Mouse (Mus musculus) lung, postnatal 14 days (tissue): Measurements from ENCODE around the gene Chmp2a.

ENCODE experiments used
- DNase-seq: peaks from one replicate; pipeline ENCODE4 v3.0.0; 2021

The Chmp2a gene

GRCm38 (mm10) chr7:12998053-12998452 is 36.6 kb downstream of the Chmp2a start, which contains the start of gene Slc27a5:
Gene Slc27a5 (minus strand): TSS chr7:12998192.
- no peak for DNase-seq

DNA sequence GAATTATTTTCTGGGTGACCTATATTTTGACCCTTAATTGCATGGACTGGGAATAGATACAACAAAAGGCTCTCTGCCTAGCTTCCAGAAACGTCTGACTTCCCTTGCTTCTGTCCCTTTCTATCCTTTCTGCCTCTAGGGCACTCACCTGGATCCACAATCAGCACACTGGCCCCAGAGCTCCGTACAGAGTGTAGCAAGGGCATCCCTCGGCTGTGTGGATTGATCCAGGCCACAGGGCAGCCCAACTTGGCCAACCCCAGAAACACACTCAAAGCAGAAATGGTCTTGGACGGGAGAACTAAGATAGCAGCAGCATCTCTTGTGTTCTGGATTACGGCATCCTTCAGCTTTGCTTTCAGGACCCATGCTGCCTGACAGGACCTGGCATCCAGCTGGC is 37.4 kb downstream of the Chmp2a start:
- DNase-seq, result no peak

GRCm38 (mm10) chr7:12995862-12996261 is 38.7 kb downstream of the Chmp2a start:
- DNase-seq, result no peak

DNA sequence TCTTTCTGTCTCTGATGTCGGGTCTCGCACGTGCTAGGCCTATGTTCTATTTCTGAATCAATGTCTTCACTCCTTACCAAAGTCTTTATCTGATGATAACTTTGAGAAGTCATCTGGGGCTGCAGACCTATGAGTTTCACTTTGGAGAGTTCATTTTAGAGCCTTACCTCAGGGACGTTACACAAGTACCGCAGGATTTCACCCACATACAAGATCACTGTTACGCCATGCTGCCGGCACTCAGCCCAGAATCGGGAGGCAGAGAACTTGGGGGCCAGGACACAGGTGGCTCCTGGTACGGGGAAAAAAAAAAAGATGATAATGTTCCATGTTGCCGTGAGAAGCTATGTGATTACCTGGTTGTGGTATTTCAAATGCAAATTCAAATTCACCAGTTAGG is 41.5 kb downstream of the Chmp2a start:
- DNase-seq, result no peak

GRCm38 (mm10) chr7:12992222-12992621 is 42.4 kb downstream of the Chmp2a start:
- peak; percentile 61 for DNase-seq

GRCm38 (mm10) chr7:12987409-12988189 is 47.0 kb downstream of the Chmp2a start:
- no peak for DNase-seq

- no peak for DNase-seq
Observed at GRCm38 (mm10) chr7:12986906-12987305, 47.7 kb downstream of the Chmp2a start.

DNA sequence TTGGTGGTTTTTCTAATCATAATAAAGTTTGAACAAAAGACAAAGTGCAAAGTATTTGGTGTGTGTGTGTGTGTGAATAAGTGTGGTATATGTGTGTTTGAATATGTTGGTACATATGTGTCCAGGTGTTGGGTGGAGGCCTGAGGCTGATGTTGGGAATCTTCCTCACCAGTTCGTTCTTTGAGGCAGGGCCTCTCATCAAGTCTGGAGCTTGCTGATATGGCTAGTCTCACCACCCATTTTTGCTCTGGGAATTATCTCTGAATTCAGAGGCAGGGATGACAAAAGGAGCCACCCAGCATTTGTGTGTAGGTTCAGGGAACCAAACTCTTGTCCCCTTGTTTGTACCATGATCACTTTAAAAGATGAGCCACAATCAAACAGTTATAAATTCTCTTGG is 48.9 kb downstream of the Chmp2a start:
- no peak for DNase-seq
